Mouse (Mus musculus) cerebellum, adult 9-11 months (tissue): ENCODE measurements at regions not wholly inside any gene's neighbourhood (a gene's known extent, or its start where the extent isn't known, plus 50 kb on each side); places are given as distances from the start of the nearest gene placed in this dataset.
"Not testable (repeated sequence)": the region's sequence is repeated elsewhere in the genome, so short reads cannot be mapped to it uniquely, and the experiment has no call there.

ENCODE experiments used
- DNase-seq: peaks from one replicate; pipeline ENCODE4 v3.0.0; 2022

- not testable (repeated sequence) for DNase-seq
Observed at GRCm38 (mm10) chr6:3201507-3201906, 197.9 kb downstream of the Samd9l start.

DNA sequence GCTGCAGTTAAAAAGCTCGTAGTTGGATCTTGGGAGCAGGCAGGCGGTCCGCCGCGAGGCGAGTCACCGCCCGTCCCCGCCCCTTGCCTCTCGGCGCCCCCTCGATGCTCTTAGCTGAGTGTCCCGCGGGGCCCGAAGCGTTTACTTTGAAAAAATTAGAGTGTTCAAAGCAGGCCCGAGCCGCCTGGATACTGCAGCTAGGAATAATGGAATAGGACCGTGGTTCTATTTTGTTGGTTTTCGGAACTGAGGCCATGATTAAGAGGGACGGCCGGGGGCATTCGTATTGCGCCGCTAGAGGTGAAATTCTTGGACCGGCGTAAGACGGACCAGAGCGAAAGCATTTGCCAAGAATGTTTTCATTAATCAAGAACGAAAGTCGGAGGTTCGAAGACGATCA is 198.3 kb downstream of the Samd9l start:
- DNase-seq = no peak

DNA sequence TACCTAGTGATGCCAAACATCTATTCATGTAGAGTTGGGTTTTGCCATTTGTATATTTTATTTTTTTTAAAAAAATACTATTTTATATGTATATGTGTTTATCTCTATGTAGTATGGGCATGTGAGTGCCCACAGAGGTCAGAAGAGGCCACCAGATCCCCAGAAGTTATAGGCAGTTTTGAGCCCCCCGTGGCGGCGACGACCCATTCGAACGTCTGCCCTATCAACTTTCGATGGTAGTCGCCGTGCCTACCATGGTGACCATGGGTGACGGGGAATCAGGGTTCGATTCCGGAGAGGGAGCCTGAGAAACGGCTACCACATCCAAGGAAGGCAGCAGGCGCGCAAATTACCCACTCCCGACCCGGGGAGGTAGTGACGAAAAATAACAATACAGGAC is 198.8 kb downstream of the Samd9l start:
- DNase-seq = peak; percentile 16

DNA sequence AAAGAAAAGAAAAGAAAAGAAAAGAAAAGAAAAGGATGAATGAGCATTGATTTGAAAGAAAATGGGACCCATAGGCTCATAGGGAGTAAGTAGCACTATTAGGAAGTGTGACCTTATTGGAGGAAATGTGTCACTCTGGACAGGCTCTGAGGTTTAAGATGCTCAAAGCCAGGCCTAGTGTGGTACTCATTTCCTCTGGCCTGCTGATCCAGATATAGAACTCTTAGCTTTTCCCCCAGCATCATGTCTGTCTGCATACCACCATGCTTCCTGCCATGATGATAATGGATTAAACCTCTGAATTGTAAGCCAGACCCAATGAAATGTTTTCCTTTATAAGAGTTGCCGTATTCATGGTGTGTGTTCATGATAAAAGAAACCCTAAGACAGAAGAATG is 206.9 kb downstream of the Samd9l start:
- DNase-seq = not testable (repeated sequence)

- not testable (repeated sequence) for DNase-seq
Observed at GRCm38 (mm10) chr6:3191695-3192423, 207.5 kb downstream of the Samd9l start.

DNA sequence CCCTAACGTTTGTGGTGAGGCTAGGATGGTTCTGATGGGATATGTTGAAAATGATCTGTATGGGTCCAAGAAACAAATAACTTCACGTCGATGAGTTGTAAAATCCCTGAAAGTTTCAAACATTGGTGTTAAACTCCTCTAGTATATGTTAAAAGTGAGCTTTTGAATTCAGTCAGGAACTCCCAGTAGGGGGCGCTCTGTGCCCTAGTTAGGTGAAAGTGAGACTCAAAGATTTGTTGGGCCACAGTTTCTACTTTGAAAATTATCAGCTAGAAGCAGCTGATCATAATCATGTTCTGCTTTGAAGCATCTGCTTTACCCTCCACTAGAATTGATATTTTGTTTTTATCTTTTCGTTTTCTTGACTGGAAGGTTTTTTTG is 215.6 kb downstream of the Samd9l start:
- DNase-seq = peak; percentile 14

DNA sequence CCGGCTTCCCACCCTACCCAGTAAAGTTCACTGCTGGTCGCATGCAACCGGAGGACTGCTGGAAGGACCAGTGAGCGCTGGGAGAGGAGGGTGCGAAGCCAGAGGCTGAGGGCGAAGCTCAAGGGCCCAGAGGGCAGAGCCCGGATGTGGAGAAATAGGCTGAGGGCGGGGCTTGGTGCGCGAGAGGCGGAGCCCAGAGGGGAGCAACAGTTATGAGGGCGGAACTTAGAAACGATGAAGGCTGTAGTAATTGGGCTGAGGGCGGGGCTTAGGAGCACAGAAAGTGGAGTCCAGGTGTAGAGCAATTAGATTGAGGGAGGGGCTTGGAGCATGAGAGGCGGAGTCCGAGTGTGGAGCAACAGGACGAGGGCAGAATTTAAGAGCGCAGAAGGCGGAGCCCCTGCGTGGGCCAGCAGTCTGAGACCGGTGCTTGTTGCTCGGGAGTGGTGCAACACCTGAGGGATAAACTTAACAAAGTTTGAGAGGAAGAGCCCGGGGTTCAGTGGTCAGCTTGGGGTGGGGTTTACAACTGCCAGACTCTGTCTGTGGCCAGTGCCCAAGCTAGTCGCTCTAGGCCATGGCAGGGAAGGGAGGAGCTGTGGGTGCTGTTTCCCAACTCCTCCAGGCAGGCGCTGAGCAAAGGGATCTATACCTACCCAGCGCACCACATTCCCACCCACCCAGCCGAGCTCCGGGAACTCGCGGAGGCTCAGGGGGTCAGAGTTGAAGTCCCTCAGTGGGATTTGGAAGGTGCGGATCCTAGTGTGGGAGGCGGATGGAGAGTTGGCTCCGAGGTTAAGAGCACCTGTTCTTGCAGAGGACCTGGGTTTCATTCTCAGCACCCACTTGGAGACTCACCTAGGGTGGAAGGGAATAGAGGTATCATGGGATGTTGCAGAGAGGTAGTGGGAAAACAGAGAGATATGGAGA is 216.2 kb downstream of the Samd9l start:
- peak; percentile 49 for DNase-seq

DNA sequence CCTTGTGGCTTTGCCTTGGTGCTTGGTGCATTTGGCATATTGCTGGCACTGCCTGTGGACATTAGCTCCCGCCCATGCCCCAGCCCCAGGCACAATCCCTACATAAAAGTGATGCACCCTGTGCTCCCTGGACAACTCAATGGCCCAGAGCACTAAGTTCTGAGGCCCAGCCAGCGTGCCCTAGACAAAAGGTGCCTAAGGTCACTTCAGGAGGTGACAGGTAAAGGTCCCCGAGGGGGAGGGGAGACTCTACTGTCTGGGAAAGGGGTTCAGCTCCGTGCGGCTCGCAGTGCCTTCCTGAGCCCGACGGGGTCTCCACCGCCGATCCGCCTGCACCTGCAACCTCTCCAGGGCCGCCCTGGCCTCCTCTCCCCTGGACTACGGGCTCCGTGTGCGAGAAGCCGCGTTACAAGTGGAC is 216.9 kb downstream of the Samd9l start:
- DNase-seq = not testable (repeated sequence)

DNA sequence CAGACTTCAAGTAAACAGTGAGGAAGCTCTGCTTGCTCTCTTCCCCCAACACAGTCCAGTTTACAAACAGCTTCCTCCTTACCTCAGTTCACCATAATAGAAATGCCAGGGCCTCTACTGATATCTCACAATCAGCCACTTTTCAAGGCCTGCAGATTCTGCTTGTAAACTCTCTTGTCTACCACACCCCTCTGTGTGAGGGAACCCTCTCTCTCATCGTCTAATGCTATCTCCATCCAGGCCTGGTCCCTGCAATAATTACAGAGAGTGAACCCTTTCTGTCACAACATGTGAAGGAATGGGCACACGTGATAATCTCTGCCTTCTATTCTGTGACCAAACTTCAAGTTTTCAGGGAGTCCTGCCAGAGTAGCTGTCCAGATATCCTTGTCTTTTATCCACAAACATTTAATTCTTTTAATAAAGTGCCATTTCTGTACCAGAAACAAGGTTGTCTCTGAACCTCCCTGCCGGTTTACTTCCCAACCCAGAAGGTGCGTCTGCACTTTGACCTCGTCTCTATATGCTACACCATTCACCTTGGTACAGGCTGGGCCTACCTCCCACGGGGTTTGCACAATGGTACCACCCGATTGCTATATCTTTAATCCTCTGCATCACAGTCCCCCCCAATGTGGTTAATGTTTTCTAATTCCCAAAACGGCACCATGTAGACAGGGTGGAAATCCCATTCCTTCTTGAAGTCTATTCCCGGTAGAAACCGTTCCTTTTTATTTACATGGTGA is 219.6 kb downstream of the Samd9l start:
- not testable (repeated sequence) for DNase-seq

DNA sequence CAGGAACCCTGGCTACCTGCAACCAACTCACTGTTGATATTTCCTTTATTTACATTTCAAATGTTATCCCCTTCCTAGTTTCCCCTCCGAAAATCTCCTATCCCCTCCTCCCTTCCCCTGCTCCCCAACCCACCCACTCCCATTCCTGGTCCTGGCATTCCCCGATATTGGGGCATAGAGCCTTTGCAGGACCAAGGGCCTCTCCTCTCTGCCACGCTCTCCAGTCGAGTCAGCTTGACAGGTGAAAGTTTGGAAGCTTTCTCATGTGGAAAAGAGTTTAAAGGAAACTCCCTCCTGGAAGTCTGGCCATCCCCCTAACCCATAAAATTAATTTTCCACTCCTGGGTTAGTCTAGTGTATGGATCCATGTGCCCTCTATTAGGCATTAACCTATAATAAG is 229.9 kb downstream of the Samd9l start:
- not testable (repeated sequence) for DNase-seq

- not testable (repeated sequence) for DNase-seq
Observed at GRCm38 (mm10) chr6:3166149-3166548, 233.2 kb downstream of the Samd9l start.

DNA sequence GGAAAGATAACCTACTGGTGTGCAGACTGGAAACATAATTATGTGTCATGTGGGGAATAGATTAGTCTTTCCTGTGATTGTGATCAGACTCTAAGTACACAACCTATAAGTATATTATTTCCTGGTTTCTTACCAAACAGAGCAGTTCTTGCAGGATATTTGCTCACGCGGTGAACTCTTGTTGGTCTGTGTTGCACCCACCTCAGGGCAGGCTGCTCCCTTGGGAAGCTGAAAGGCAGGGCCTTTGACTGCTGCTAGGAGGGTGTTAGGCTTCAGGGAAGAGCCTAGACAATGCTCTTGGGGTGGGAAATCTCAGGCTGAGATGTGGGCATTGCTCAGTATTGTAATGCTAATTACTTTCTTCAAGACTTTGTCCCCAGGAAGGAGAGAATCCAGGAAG is 247.5 kb downstream of the Samd9l start:
- DNase-seq = not testable (repeated sequence)

GRCm38 (mm10) chr6:3137823-3138222 is 261.5 kb downstream of the Samd9l start:
- DNase-seq = not testable (repeated sequence)

- not testable (repeated sequence) for DNase-seq
Observed at GRCm38 (mm10) chr6:3133763-3134162, 265.6 kb downstream of the Samd9l start.

GRCm38 (mm10) chr6:3116296-3116695 is 283.1 kb downstream of the Samd9l start:
- not testable (repeated sequence) for DNase-seq
